Mouse (Mus musculus) thymus, adult 2 months (tissue): Measurements from ENCODE around the gene Hsd3b5.
"Not testable (repeated sequence)": the region's sequence is repeated elsewhere in the genome, so short reads cannot be mapped to it uniquely, and the experiment has no call there.

ENCODE experiments used
- CTCF ChIP-seq: fragments of 200-500 bp; IDR thresholded peaks from 2 replicates; pipeline ENCODE4 v1.5.1; 2012; ENCODE audit warnings: mild to moderate bottlenecking, control low read depth, low read length, moderate library complexity, borderline replicate concordance; ENCODE audit not compliant: control insufficient read depth, poor library complexity, insufficient read depth; ENCODE audit errors: extremely low read depth
- POLR2A ChIP-seq: fragments of 200-500 bp; IDR thresholded peaks from 2 replicates; pipeline ENCODE4 v1.6.1; 2012; ENCODE audit warnings: mild to moderate bottlenecking, low read length, control low read depth, moderate library complexity; ENCODE audit not compliant: control insufficient read depth, poor library complexity, insufficient read depth; ENCODE audit errors: extremely low read depth

DNA sequence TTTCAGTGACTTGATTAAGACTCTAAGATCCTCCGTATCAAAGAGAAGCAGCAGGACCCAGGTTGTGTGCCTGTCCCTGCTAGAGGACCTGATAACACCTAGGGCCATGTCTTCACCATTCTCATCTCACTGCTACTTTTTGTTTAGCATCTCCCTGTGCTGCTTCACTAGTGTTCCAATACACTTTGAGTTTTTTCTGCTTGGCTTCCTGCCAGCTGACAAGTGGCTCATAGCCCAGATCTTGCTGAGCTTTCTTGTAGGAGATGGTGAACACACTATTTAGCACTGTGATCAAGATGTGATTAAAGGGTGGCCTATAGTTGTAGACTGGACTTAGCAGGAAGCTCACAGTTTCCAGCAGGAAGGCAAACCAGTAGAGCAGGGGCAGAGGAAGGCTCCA, 49.0 kb downstream of the Hsd3b5 start:
- TF ChIP-seq CTCF, POLR2A: not testable (repeated sequence)
